Mouse (Mus musculus) erythroblast, embryonic 14.5 days (primary cell): ENCODE results near the gene Ankef1. TPM values are rescaled to one million over a fixed set of nuclear protein-coding genes. Genes with fewer than 3 reads are reported as not detected.

ENCODE experiments used
- H3K27me3 ChIP-seq: 2 replicates; pipeline ENCODE4 v1.6.1; 2012; ENCODE audit warnings: inconsistent platforms; ENCODE audit not compliant: control insufficient read depth
- H3K36me3 ChIP-seq: 2 replicates; pipeline ENCODE4 v1.6.1; 2012; ENCODE audit warnings: mild to moderate bottlenecking, inconsistent platforms; ENCODE audit not compliant: control insufficient read depth
- H3K4me1 ChIP-seq: 2 replicates; pipeline ENCODE4 v1.6.1; 2012; ENCODE audit warnings: inconsistent platforms; ENCODE audit not compliant: control insufficient read depth
- H3K4me3 ChIP-seq: replicated peaks from 2 replicates; pipeline ENCODE3; 2012; ENCODE audit warnings: moderate library complexity, mild to moderate bottlenecking, inconsistent platforms
- H3K9me3 ChIP-seq: 2 replicates; pipeline ENCODE4 v1.6.1; 2012; ENCODE audit warnings: low read length, inconsistent platforms, mixed read lengths; ENCODE audit not compliant: control insufficient read depth
- GATA1 ChIP-seq: IDR thresholded peaks from 2 replicates; pipeline ENCODE4 v1.6.1; 2012; ENCODE audit warnings: low read length, inconsistent platforms, mixed read lengths
- TAL1 ChIP-seq: IDR thresholded peaks from 3 replicates; pipeline ENCODE4 v1.6.1; 2012; ENCODE audit warnings: low read length, inconsistent platforms, mixed read lengths
- polyA plus RNA-seq: library from polyadenylated mRNA; stranded (reverse); fragments of >175 nt; gene quantifications from 2 replicates; pipeline ENCODE4 v1.2.3, GENCODE M21; 2012

Ankef1 gene
- polyA plus RNA-seq, 1 experiment = 0.01 TPM

DNA sequence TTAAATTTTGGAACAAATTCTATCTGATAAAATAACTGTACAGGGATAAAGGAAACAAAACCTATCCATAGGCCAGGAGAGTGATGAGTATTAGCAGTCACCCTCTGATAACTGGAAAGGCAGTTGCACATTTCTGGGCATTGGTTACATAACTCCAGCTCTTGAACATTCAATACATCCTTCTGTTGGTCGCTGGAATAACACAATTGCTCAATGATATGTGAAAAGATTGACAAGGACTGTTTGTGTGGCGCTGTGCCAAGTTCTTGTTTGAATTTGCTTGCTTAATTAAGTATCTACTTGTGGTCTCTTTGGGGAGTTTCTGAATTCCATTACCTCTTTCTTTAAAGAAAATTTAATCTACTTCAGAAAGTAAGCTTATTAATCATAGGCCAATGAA is 81.1 kb downstream of the Ankef1 start:
- H3K9me3 ChIP-seq = no peaks in the 10 kb centered on the region; the same call in 1 of the 2 replicates
- no peaks in the 10 kb centered on the region for H3K36me3 ChIP-seq
- H3K27me3 ChIP-seq = no peaks in the 10 kb centered on the region
- H3K4me3 ChIP-seq = no peak overlapping the region
- H3K4me1 ChIP-seq = no peaks in the 10 kb centered on the region
- TF ChIP-seq TAL1 (no peak), GATA1 (no peak)

GRCm38 (mm10) chr2:136588811-136589210 is 87.1 kb downstream of the Ankef1 start:
- no peaks in the 10 kb centered on the region for H3K4me1 ChIP-seq
- no peaks in the 10 kb centered on the region for H3K9me3 ChIP-seq
- H3K36me3 ChIP-seq = no peaks in the 10 kb centered on the region
- TF ChIP-seq TAL1 = no peak
- TF ChIP-seq GATA1 = no peak
- H3K27me3 ChIP-seq = no peaks in the 10 kb centered on the region
- no peak overlapping the region for H3K4me3 ChIP-seq

GRCm38 (mm10) chr2:136596451-136596850 is 94.7 kb downstream of the Ankef1 start:
- TF ChIP-seq TAL1 (no peak), GATA1 (no peak)

GRCm38 (mm10) chr2:136598743-136599142 is 97.0 kb downstream of the Ankef1 start:
- H3K4me1 ChIP-seq = no peaks in the 10 kb centered on the region
- TF ChIP-seq GATA1 (no peak), TAL1 (no peak)
- H3K36me3 ChIP-seq = no peaks in the 10 kb centered on the region
- no peak overlapping the region for H3K4me3 ChIP-seq
- no peaks in the 10 kb centered on the region for H3K27me3 ChIP-seq
- no peaks in the 10 kb centered on the region for H3K9me3 ChIP-seq

More at GRCm38 (mm10) chr2:136596451-136596850, 94.7 kb downstream of the Ankef1 start:
- H3K4me1 ChIP-seq = no peaks in the 10 kb centered on the region
- H3K36me3 ChIP-seq = no peaks in the 10 kb centered on the region
- H3K4me3 ChIP-seq = no peak overlapping the region
- no peaks in the 10 kb centered on the region for H3K27me3 ChIP-seq
- no peaks in the 10 kb centered on the region for H3K9me3 ChIP-seq

- Histone ChIP-seq H3K4me3 (no peak overlapping the region), H3K36me3 (no peaks in the 10 kb centered on the region), H3K9me3 (no peaks in the 10 kb centered on the region), H3K27me3 (no peaks in the 10 kb centered on the region), H3K4me1 (no peaks in the 10 kb centered on the region)
- no peak for TF ChIP-seq GATA1
- TF ChIP-seq TAL1 = no peak
These were observed 99.0 kb downstream of the Ankef1 start for GRCm38 (mm10) chr2:136600651-136601170.

DNA sequence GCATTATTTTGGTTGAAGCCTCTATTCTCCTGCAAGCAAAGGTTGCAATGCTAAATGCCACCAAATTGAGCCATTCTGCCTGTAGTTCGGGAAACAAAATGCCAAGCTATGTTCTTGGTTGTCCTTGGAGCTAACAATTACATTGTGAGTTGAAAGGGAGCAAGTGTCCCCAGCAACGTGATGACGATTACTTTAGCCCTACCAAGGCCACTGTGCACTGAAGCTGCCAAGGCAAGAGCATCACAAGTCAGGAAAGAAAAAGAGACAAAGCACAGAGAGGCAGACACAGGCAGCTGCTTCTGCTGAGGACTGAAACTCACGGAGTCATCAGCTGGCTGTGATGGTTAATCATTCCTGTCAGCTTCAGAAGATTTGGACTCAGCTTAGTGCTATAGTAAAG is 99.5 kb downstream of the Ankef1 start:
- Histone ChIP-seq H3K4me3 (no peak overlapping the region), H3K27me3 (no peaks in the 10 kb centered on the region), H3K36me3 (no peaks in the 10 kb centered on the region), H3K4me1 (no peaks in the 10 kb centered on the region), H3K9me3 (no peaks in the 10 kb centered on the region)
- no peak for TF ChIP-seq GATA1
- no peak for TF ChIP-seq TAL1

Other genes starting within 250 kb of the Ankef1 start
- 0.02 TPM in 1 of 2 replicates, not detected in the other for gene Pak7, start 113.9 kb upstream of the Ankef1 start, polyA plus RNA-seq
- gene Snap25, start 211.5 kb downstream of the Ankef1 start, polyA plus RNA-seq = 0.01 TPM in 1 of 2 replicates, not detected in the other